Comparison of ENCODE assay signal across 41 mouse cellular contexts in genomic region chr4:120521761-120522160, GRCm38 (mm10). TPM values are rescaled to one million over a fixed set of nuclear protein-coding genes. Genes with fewer than 3 reads are reported as not detected.
"Had no signal": no experiment of that assay in that cellular context is flagged by ENCODE, and none has a peak within 500 bp of the region (broad histone marks: within the 10 kb centered on the region; RNA-seq: fewer than 3 reads in every experiment).

No protein-coding gene starts in this region.

- H3K4me1 ChIP-seq: limb, embryonic 10.5 days; limb, embryonic 12.5 days; limb, embryonic 13.5 days; limb, embryonic 15.5 days; liver, embryonic 12.5 days; liver, embryonic 13.5 days; liver, embryonic 15.5 days; lung, embryonic 15.5 days; midbrain, embryonic 10.5 days; midbrain, embryonic 12.5 days; midbrain, embryonic 15.5 days; neural tube, embryonic 12.5 days had no signal

- H3K4me2 ChIP-seq: limb, embryonic 12.5 days; limb, embryonic 13.5 days; limb, embryonic 15.5 days; liver, embryonic 11.5 days; liver, embryonic 12.5 days; liver, embryonic 13.5 days; liver, embryonic 15.5 days; lung, embryonic 14.5 days; lung, embryonic 15.5 days; midbrain, embryonic 12.5 days; midbrain, embryonic 15.5 days; neural tube, embryonic 12.5 days had no signal

- H3K27ac ChIP-seq: left cerebral cortex, adult 2 months; limb, embryonic 10.5 days; limb, embryonic 12.5 days; limb, embryonic 13.5 days; limb, embryonic 15.5 days; liver, embryonic 12.5 days; liver, embryonic 13.5 days; liver, embryonic 14.5 days; liver, embryonic 15.5 days; lung, embryonic 15.5 days; macrophage; midbrain, embryonic 10.5 days; midbrain, embryonic 12.5 days; midbrain, embryonic 15.5 days; neural tube, embryonic 12.5 days had no signal

- H3K9ac ChIP-seq: limb, embryonic 12.5 days; limb, embryonic 13.5 days; limb, embryonic 15.5 days; liver, embryonic 12.5 days; liver, embryonic 13.5 days; liver, embryonic 14.5 days; liver, embryonic 15.5 days; liver, postnatal 0 days; lung, embryonic 14.5 days; lung, embryonic 15.5 days; midbrain, embryonic 12.5 days; midbrain, embryonic 15.5 days; neural tube, embryonic 12.5 days had no signal

- ATAC-seq: liver, embryonic 12.5 days; liver, postnatal 0 days; lung, postnatal 0 days; midbrain, embryonic 15.5 days; midbrain, embryonic 16.5 days had no signal

- DNase-seq: left cerebral cortex, postnatal 4 days; liver; liver, embryonic 13.5 days; liver, postnatal 0 days; lung, adult 18-20 months; lung, adult 2 months; lung, embryonic 14.5 days; lung, postnatal 10 days; lung, postnatal 14 days; lung, postnatal 36 days; lung, postnatal 4 days; midbrain, embryonic 14.5 days had no signal

- H3K27me3 ChIP-seq: limb, embryonic 12.5 days; limb, embryonic 13.5 days; limb, embryonic 15.5 days; liver, embryonic 12.5 days; liver, embryonic 13.5 days; liver, embryonic 15.5 days; lung, embryonic 15.5 days; megakaryocyte, embryonic 14.5 days; midbrain, embryonic 12.5 days; midbrain, embryonic 15.5 days; neural tube, embryonic 12.5 days had no signal

- H3K9me3 ChIP-seq: limb, embryonic 10.5 days; limb, embryonic 12.5 days; limb, embryonic 13.5 days; limb, embryonic 15.5 days; liver, embryonic 12.5 days; liver, embryonic 13.5 days; liver, embryonic 15.5 days; lung, embryonic 15.5 days; megakaryocyte, embryonic 14.5 days; midbrain, embryonic 10.5 days; midbrain, embryonic 12.5 days; midbrain, embryonic 15.5 days; neural tube, embryonic 12.5 days had no signal

- H3K4me3 ChIP-seq: left cerebral cortex, adult 2 months; limb, embryonic 10.5 days; limb, embryonic 12.5 days; limb, embryonic 13.5 days; limb, embryonic 15.5 days; liver, embryonic 12.5 days; liver, embryonic 13.5 days; liver, embryonic 15.5 days; lung, embryonic 15.5 days; megakaryocyte, embryonic 14.5 days; midbrain, embryonic 10.5 days; midbrain, embryonic 12.5 days; midbrain, embryonic 15.5 days; myocyte; neural tube, embryonic 12.5 days had no signal

RNA-seq across cellular contexts. Expression of gene Slfnl1, which starts 10.3 kb away (rescaled TPM):
- total RNA-seq: left cerebral cortex, postnatal 25 days; left cerebral cortex, postnatal 36 days; liver, adult 2 months; megakaryocyte progenitor cell, adult 5-6 weeks; megakaryocyte-erythroid progenitor cell, adult 5-6 weeks had no signal
- polyA plus RNA-seq: limb, embryonic 10.5 days; limb, embryonic 11.5 days; limb, embryonic 12.5 days; limb, embryonic 13.5 days; limb, embryonic 15.5 days; liver, embryonic 11.5 days; liver, embryonic 12.5 days; liver, embryonic 13.5 days; liver, embryonic 14.5 days; liver, embryonic 15.5 days; liver, embryonic 16.5 days; liver, postnatal 0 days; lung, embryonic 15.5 days; lung, embryonic 16.5 days; lung, postnatal 0 days; macrophage; midbrain, embryonic 10.5 days; midbrain, embryonic 14.5 days; midbrain, embryonic 15.5 days; midbrain, embryonic 16.5 days; midbrain, postnatal 0 days; myocyte; neural tube, embryonic 11.5 days; neural tube, embryonic 12.5 days had no signal
